Mouse (Mus musculus) left cerebral cortex, postnatal 10 days (tissue): ENCODE results near the gene Rtn4rl1. TPM values are rescaled to one million over a fixed set of nuclear protein-coding genes. Genes with fewer than 3 reads are reported as not detected.
"Not testable (repeated sequence)": the region's sequence is repeated elsewhere in the genome, so short reads cannot be mapped to it uniquely, and the experiment has no call there.

Experiments
- DNase-seq, 2 experiments: peaks; one replicate each; pipeline ENCODE4 v3.0.0; 2021 to 2022; ENCODE audit warnings: low spot score in 2 of 2, mixed read lengths in 1 of 2; ENCODE audit errors: extremely low spot score in 1 of 2
- intact Hi-C: fragments of 180-260 bp; cut with DNase I; formaldehyde crosslinking; loops from one replicate; pipeline ENCODE4 v1.15.1; 2025
- total RNA-seq, 2 experiments: library from RNA; stranded (reverse); gene quantifications; 2 replicates each; pipeline ENCODE4 v1.2.3; 2021

Rtn4rl1 gene
- total RNA-seq, 2 experiments from 2014 or later, result 44.8 to 46.9 TPM

DNA sequence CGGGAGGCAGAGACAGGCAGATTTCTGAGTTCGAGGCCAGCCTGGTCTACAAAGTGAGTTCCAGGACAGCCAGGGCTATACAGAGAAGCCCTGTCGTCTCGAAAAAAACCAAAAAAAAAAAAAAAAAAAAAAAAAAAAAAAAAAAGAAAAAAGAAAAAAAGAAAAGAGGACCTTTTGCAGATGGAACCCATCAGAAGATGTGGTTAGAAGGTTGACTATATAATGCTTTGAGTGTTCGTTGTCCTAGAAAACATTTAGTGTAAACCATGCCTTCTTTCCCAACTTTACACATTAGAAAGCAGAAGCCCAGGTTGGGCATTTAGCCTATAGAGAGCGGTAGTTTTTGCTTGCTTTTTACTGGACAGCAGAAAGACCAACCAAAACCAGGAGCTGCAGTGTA is 19.0 kb upstream of the Rtn4rl1 start:
- intact Hi-C loops, result loop anchor here (10.0 kb wide), 1 partner anchor 340 kb away; the partner anchor contains the start of genes Rilp and Scarf1
- not testable (repeated sequence) for DNase-seq

DNA sequence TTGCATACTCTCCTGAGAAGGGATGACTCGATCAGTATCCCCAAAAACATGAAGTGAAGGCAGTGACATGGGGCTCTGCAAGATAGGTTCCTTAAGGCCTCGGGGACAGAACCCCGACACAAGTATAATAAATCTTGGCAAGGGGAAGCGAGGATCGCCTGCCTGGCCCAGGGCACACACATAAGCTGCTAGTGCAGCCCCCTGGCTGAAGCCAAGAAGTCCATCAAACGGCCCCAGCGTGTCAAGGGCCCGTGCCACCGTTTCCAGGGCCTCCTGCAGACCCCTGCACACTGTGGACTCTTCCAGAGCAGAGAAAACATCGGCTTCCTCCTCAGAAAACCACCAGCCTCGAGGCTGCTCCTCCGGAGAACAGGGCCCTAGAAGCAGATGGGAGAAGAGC is 15.6 kb upstream of the Rtn4rl1 start:
- intact Hi-C loops, result loop anchor here (2.0 to 10.0 kb wide), 2 partner anchors 113 to 337 kb away; partner anchors contain the start of genes Rilp and Scarf1
- DNase-seq, result peak in 1 of 2 experiments; percentile 35

DNA sequence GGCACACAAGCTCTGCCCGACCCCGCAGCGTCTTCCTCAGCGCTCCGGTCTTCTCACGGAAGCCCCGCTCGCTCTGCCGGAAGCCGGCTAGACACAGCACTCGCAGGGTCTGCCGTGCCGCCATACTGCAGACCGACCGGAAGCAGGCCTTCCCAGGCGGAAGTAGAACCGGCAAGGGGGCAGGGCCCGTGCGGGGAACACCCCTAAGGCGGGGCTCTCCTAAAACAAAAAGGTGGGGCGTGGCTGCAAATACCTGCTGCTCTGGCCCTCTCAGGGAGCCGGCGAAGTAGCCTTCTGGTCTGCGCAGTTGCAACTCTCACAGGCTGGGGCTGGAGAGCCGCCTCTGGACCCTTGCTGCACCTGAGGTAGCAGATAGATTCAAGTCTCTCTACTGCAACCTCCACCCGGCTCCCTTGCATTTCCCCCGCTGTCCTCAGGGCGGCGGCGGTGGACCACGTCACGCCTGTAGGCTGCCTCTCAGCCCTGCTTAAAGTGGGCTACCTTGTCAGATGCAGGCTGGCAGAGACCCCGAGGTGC is 14.8 kb upstream of the Rtn4rl1 start, which contains the start of gene Ovca2:
Gene Ovca2 (minus strand): TSS at position 164 of the 537 bp plus-strand sequence.
- intact Hi-C loops, result loop anchor here (2.0 to 10.0 kb wide), 2 partner anchors 112 to 336 kb away; partner anchors contain the start of genes Rilp and Scarf1
- DNase-seq, result peak; percentile 88 to 95

DNA sequence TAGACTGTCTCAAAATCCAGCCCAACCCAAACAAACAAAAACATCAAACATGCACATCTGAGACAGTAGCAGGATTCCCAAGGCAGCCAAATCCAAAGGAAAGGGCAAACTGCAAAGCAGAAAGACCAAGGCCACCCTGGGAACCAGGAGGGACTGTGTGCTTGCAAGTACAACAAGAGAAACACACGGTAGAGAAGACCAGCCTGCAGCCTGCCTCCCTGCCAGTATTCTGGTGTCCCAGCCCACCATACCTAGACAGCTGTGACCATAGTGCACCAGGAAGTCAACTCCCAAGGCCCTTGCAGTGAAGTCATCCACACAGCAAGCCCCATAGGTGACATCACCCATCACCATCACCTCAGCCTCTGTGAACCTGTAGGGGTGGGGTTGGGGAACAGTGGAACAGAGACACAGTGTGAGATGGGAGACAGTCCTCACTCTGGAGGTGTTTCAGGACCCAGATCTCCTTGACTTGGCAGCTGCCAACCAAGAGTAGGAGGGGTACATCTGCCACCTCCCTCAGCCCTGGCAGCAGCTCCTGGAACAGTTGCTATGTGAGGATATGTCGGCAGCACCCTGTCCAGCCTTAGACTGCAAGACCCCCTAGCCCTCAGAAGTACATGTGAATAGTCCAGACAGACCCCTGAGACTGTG is 9.5 kb upstream of the Rtn4rl1 start:
- DNase-seq, result no peak
- intact Hi-C loops, result loop anchor here (5.0 to 10.0 kb wide), 2 partner anchors 203 to 271 kb away; partner anchors contain the start of gene Wdr81

DNA sequence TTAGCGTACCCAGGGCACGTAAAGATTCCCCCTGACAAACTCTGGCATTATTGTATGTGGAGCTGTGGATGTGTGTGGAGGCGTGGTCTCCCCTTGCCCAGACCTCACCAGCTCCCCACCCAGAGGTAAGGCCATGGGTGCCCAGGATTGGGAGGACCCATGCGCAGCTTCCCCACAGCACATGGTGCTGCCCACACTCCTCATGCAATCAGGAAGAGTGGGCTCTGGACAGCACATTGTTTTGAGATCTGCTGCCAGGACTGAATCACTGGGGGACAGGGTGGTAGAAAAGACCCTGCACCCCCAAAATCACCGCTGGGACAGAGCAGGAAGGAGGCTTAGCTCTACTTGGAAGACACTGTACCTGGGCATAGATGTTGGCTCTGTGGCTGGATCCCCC is 9.0 kb upstream of the Rtn4rl1 start:
- DNase-seq, result no peak
- intact Hi-C loops, result loop anchor here (5.0 to 10.0 kb wide), 2 partner anchors 203 to 270 kb away; partner anchors contain the start of gene Wdr81

DNA sequence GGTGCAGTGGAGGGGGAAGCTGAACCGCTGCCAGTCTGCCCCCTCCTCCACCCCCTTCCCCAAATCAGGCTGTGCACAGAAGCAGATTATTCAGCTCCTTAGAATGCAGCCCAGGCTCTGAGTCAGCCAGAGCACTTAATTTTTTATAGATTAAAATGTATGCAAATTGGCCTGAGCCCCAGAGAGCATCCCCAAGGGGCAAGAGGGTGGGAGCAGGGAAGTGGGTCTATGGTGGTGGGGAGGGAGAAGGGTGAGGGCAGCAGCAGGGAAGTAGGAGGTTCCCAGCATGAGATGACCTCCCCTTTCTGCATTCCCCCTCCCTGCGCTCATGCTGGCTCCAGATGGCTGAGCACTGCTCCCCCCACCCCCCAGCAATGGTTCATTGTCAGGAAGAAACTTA is 8.6 kb upstream of the Rtn4rl1 start:
- DNase-seq, result no peak
- intact Hi-C loops, result loop anchor here (5.0 to 10.0 kb wide), 2 partner anchors 202 to 270 kb away; partner anchors contain the start of gene Wdr81

DNA sequence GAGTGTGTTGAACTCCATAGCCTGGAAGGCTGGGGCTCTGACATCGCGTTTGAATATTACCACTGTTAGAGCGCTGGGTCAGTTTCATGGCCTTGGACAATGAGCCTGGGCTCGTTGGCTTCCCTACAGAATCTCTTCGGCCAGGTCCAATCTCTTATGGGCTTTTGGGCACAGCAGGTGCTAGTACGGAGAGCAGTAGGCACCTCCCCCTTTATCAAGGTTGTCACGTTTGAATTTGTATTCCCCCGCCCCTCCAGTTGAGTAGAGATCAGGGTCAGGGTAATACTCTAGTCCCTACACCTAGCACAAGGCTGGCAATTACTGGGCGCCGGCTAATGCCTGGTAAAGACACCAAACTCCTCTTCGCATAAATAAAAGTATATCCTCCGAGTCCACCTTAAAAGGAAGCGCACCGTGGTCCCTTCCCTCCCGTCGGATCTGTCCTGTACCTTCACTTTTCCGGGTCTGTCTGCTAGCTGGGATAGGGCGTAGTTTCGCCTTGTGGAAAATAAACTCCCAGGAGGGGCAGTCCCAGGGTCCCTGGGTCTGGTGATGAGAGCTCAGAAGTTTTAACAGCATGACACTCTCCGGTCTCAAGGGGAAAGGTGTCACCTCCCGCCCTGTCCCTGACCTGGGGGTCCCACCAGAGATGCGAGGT is 3.7 kb upstream of the Rtn4rl1 start:
- no peak for DNase-seq
- intact Hi-C loops, result loop anchor here (10.0 kb wide), 1 partner anchor 265 kb away; the partner anchor contains the start of gene Wdr81

DNA sequence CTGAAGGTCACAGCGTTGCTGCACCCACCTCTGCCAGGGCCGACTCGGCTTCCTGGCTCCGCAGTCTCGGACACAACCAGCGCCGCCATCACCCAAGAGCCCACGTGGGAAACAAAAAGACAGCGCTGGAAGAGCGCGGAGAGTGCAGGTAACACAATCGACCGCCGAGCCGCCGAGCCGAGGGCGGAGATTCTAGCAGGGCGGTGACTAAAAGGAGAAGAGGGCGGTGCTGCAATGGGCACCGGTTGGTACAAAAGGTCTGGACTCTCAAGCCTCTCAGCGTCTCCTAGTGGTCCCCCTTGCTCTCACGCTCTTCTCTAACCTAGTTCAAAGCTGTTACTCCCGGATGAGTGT is 3.2 kb upstream of the Rtn4rl1 start:
- peak in 1 of 2 experiments; percentile 89 for DNase-seq
- intact Hi-C loops, result no loop called here

DNA sequence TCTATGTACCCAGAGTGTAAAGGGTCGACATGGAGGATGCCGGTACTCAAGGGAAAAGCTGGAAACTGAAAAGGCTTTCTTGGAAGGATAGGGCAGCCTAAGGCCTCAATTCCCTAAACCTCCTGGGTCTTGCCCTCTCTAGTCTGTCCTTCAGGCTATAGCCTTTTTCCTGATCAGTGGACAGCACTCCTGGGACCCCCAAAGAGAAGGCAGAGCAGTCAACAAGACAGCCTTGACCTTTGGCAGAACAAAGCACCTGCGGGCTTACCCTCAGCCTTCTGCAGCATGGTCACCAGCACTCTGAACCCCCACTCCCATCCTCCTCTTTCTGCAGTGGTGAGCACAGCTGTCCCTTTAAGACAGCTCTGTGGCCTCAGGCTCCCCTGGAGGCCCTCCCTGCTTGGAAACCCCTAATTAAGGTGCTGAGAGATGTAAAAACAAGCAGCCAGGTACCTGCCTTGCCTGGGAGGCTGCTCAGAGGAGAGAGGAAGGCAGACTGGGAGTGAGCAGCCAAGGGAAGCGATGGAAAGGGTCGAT is 2.6 kb upstream of the Rtn4rl1 start, which contains the start of gene Dph1:
Gene Dph1 (minus strand): TSS at position 337 of the 537 bp plus-strand sequence.
- DNase-seq, result no peak
- intact Hi-C loops, result no loop called here

DNA sequence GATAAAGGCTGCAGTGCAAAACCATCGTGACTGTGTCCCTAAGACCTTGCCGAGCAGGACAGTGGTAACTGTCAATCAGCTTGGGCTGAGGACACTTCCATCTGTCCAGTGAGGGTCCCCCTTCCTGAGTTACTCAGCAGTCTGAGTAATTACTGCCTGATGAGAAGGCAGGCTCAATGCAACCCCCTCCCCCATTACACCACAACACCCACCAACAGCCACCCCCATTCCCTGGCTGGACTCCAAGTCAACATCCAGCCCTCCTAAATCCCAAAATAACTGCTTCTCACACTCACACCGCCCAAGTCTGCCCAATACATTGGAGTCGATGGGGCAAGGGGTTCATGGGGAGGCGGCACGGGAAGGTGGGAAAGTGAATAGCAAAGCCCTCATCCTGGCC is 1.7 kb upstream of the Rtn4rl1 start:
- no peak for DNase-seq
- intact Hi-C loops, result loop anchor here (2.0 kb wide), 1 partner anchor 99 kb away; no protein-coding TSS in a partner anchor

DNA sequence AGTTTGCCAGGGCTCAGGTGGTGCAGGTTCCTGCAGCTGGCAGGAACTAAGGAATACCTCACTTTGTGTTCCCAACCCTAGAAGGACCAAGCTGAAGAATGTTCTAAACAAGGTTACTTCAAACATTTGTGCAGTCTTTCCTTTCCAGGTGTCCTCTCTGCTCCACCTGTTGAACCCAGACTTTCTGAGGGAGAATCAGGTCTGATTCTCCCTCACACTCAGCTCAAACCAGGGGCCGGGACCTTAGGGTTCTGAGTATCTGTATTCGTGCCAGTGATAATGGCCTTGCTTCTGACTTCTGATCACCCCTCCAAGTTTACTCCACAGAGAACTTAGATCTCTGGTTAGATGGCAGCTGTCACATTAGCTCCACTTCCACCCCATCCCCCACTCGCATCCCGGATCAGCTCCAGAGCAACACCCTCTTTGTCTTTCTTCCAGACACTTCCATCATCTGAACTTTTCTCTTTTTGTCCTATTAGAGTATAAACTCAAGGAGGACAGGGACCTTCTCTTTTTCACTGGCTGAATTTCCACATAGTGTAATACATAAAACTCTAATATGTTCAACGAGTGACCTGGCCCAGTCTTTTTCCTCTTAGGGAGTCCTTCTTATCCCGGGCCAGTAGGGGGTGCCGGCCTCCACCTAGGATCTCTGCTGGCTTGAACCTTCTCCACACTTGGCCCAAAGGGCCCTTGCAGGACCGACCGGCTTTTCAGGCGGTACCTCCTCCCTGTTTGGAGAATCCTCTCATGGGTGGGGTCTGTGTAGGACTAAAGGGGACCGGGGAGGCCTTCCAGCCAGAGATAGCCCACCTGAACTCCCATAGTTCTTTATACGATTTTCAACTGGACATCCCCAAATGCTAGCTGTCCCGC is 1.0 kb upstream of the Rtn4rl1 start:
- peak in 1 of 2 experiments; percentile 87 for DNase-seq
- intact Hi-C loops, result loop anchor here (2.0 kb wide), 1 partner anchor 98 kb away; no protein-coding TSS in a partner anchor

DNA sequence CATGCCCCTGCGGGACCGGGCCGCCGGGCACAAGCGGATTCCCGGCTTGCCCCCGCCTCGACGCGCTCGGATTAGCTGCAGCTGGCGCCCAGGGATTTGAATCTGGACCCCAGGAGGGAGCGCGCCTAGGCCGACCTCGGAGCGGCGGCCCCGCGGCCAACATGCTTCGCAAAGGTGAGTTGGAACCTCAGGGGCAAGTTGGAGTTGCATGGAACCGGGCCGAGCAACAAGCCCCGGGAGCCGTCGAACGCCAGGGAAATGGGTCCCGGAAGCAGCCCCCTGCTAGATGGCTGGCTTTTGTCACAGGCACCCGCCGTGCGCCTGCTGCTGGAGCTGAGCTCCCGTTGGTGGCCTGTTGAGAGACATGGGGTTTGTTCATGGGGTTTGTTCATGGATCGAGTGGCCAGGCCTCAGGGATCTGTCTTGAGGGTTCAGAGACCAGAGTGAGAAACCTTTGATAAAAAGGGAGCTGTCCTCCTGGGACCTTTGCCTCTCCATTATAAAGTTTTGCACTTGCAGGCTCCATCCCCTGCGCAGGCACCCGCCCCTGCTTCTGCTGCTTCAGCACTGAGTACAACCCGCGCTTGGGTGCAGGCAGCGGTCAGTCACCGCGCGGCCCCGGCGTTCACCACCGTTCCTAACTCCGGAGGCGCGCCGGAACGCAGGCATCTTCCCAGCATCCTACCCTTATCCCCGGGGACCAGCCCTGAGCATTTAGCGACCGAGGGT is 702 bp downstream of the Rtn4rl1 start:
- intact Hi-C loops, result no loop called here
- peak in 1 of 2 experiments; percentile 58 for DNase-seq

DNA sequence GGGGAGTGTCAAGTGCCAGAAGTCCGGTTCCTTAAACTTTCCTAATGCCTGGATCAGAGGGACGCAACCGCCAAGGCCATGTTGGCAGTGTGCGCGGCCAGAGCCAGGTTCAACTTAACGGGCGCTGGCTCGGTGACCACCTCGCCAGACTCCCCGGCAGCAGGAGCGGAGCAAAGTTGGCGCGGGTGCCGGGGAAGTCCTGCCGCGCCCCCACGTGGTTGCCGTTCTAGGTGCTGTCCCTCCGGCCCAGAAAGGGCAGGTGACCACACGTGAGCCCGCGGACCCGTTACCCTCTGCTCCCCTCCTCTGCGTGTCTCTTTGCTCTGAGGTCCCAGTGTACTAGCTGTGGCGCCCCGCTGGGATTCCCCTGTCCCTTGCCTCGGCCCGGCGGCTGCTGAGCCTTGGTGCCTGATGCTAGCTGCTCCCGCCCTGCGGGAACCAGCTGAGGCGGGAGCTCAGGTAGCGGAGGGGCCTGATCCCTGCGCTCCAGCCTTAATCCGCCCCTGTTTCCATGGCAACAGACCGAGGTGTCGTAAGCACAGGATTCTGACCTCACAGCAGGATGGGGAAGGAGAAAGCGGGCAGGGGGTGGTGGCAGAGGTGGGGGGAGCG is 1.4 kb downstream of the Rtn4rl1 start:
- DNase-seq, result peak in 1 of 2 experiments; percentile 77
- intact Hi-C loops, result no loop called here

DNA sequence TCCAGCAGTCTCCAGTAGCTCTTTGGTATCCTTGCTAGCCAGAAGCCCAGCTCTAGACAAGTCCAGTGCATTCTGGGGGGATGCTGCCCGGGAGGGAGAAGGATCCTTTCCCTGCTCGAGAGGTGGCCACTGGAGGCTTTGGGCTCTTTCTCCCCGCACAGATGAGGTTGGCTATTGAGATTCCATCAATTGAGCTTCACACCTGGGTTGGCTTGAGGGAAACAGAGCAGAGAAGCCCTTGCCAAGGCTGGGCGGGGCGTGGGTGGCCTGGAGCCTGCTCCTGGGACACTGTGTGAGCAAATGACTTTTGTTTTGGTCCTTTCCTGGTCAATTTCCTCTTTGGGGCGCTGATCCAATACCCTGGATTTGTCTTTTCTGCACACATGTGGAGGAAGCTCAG is 2.5 kb downstream of the Rtn4rl1 start:
- no peak for DNase-seq

DNA sequence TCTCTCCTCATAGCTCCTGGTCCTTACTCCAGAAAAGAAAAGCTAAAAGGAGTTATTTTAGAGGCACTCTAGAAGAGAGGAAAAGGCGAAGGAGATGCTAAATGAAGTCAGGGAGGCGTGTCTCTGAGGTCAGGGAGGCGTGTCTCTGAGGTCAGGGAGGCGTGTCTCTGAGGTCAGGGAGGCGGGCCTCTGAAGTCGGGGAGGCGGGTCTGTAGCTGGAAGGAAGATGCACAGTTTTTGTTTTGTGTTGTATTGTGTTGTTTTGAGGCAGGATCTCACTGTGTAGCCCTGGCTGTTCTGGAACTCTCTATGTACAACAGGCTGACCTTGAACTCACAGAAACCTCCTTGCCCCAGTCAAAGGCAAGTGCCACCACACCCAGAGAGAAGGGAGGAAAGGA is 4.4 kb downstream of the Rtn4rl1 start:
- intact Hi-C loops, result no loop called here

More for the DNA sequence above, 2.5 kb downstream of the Rtn4rl1 start:
- intact Hi-C loops, result no loop called here

DNA sequence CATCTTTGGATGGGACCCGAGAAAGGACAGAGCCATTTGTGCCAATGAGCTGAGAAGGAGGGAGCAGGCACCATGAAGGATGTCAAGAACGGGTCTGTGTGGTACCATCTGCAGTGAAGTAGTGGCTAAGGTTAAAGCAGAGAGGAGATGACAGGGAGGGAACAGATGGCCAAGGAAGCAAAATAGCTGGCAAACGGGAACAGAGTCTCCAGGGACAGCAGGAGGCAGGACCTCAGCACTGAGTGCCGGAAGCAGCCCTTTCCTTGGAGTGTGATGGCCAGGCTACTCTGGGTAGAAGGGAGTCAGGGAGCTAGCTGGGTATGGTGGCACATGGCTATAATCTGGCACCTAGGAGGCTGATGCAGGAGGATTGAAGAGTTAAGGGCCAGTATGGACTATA is 5.2 kb downstream of the Rtn4rl1 start:
- no peak for DNase-seq
- intact Hi-C loops, result no loop called here

More for the DNA sequence above, 4.4 kb downstream of the Rtn4rl1 start:
- no peak for DNase-seq

DNA sequence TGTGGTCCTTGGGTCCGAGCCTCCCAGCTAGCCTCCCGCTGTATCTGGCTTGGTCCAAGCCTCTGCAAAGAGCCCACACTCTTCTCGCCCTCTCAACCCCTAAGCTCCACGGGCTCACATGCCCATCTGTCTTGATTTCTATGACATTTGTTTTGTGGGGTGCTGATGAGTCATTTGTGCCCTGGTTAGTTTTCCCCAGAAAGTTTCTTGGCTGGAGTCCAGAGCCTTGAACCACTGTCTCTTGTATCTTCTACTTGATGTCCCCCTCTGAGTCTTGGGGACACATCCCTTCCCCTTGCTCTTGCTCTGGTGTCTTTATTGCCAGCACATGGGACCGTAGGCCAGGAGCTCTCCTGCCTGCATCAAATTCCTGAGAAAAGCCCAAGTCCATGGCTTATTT is 6.4 kb downstream of the Rtn4rl1 start:
- intact Hi-C loops, result no loop called here
- no peak for DNase-seq
